Mouse (Mus musculus): ENCODE results near the gene Ube2b.

GRCm38 (mm10) chr11:51951861-51952420, 48.6 kb downstream of the Ube2b start:
- no peak for TF ChIP-seq CTCF (IDR thresholded peaks at IDR 0.05; ENCODE audit: low read depth, low read length)
- TF ChIP-seq EP300 (IDR thresholded peaks at IDR 0.05; ENCODE audit: insufficient read depth, low read depth, low read length): no peak
